Comparison of ENCODE assay signal across 1 mouse cellular context in genomic region chr1:58410198-58410588, GRCm38 (mm10).
TF ChIP-seq lines count a peak whose summit lies in the region.

No protein-coding gene starts in this region.

TF ChIP-seq in CH12.LX, 34 proteins besides CTCF, POLR2A, EP300 and RAD21 (continued from another document):
- TF ChIP-seq USF1 (IDR thresholded peaks at IDR 0.05; ENCODE audit: low read depth, low read length): no peak
